Mouse (Mus musculus) stomach, embryonic 14.5 days (tissue): ENCODE results near the gene Rassf3. TPM values are rescaled to one million over a fixed set of nuclear protein-coding genes. Genes with fewer than 3 reads are reported as not detected.

ENCODE experiments used
- ATAC-seq: fragments of 200-750 bp; cut with Nextera tagmentation; 2 replicates; pipeline ENCODE4 v1.8.0; 2017; ENCODE audit warnings: low read depth, moderate TSS enrichment; ENCODE audit not compliant: insufficient number of reproducible peaks, insufficient read depth, low FRiP score
- H3K27ac ChIP-seq: fragments of 300-500 bp; sonication (generic); 2 replicates; pipeline ENCODE4 v1.5.1; 2014; ENCODE audit warnings: mild to moderate bottlenecking, low read length, moderate library complexity, mixed read lengths
- H3K27me3 ChIP-seq: fragments of 300-500 bp; sonication (generic); 2 replicates; pipeline ENCODE4 v1.6.1; 2014; ENCODE audit warnings: low read length, control low read depth, mixed read lengths; ENCODE audit not compliant: control insufficient read depth, insufficient read depth
- H3K36me3 ChIP-seq: fragments of 300-500 bp; sonication (generic); 2 replicates; pipeline ENCODE4 v1.6.1; 2014; ENCODE audit warnings: mild to moderate bottlenecking, control low read depth, low read length, moderate library complexity, mixed read lengths; ENCODE audit not compliant: control insufficient read depth, insufficient read depth
- H3K4me1 ChIP-seq: fragments of 300-500 bp; sonication (generic); 2 replicates; pipeline ENCODE4 v1.6.1; 2014; ENCODE audit warnings: low read length, control low read depth, mixed read lengths; ENCODE audit not compliant: control insufficient read depth, insufficient read depth
- H3K4me2 ChIP-seq: fragments of 300-500 bp; sonication (generic); replicated peaks from 2 replicates; pipeline ENCODE4 v1.6.1; 2014; ENCODE audit warnings: low read depth, low read length, control low read depth
- H3K4me3 ChIP-seq: fragments of 300-500 bp; sonication (generic); 2 replicates; pipeline ENCODE4 v1.5.1; 2014; ENCODE audit warnings: low read depth, low read length, control low read depth
- H3K9ac ChIP-seq: fragments of 300-500 bp; sonication (generic); replicated peaks from 2 replicates; pipeline ENCODE4 v1.6.1; 2014; ENCODE audit warnings: low read depth, mild to moderate bottlenecking, control low read depth, low read length, moderate library complexity, mixed read lengths
- H3K9me3 ChIP-seq: fragments of 300-500 bp; sonication (generic); 2 replicates; pipeline ENCODE4 v1.6.1; 2016; ENCODE audit warnings: low read depth, low read length, control low read depth; ENCODE audit not compliant: control insufficient read depth
- WGBS: fragments of 180-500 bp; shearing (Covaris S2); extraction: QIAGEN DNeasy Blood & Tissue Kit; methylation state at CpG from one replicate; pipeline ENCODE4 v1.1.7; 2014; 5-methylcytosine and 5-hydroxymethylcytosine counted together
- polyA plus RNA-seq: library from polyadenylated mRNA; unstranded; fragments of >200 nt; fragmentation: Nextera tagmentation; extraction: Ambion mirVana; gene quantifications from 2 replicates; pipeline ENCODE4 v1.2.1, GENCODE M21; 2014

The Rassf3 gene
- polyA plus RNA-seq, 1 experiment from 2014 or later: 19.4 TPM

DNA sequence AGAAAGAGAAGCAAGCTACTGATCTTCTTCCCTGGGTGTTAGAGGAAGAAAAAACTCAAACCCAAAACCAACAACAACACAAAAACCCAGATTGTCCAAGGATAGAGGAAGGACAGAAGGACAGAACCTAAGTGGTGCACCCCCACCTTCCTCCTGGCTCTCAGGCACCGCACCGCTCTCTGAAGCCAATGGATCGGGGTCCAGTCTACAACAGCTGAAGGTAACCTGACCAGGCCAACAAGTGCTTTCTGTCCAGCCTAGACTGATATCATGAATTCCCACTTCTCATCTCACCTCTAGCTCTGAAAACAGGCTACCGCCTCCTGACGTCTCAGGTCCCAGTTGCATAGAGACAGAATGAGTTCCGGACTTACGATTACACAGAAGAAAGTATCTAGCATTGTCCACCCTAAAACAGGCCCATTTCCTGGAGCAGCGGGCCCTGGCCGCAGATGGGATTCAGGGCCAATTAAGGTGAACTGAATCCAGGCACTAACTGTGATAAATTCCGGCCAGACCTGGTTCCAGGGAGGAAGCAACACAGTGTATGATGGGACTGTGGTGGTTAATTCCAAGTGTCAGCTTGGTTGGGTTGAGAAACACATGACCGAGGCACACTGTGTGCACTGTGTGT, 54.4 kb downstream of the Rassf3 start:
- no peak for ATAC-seq
- no peaks in the 10 kb centered on the region for H3K27me3 ChIP-seq
- no peak overlapping the region for H3K27ac ChIP-seq
- H3K9ac ChIP-seq: no peak overlapping the region
- H3K9me3 ChIP-seq: no peaks in the 10 kb centered on the region
- WGBS: 92% methylated on average over 11 of the region's 11 CpGs
- no peak overlapping the region for H3K4me2 ChIP-seq
- H3K4me3 ChIP-seq: no peak overlapping the region
- H3K4me1 ChIP-seq: peaks cover 23% of the 10 kb centered on the region
- no peaks in the 10 kb centered on the region for H3K36me3 ChIP-seq

DNA sequence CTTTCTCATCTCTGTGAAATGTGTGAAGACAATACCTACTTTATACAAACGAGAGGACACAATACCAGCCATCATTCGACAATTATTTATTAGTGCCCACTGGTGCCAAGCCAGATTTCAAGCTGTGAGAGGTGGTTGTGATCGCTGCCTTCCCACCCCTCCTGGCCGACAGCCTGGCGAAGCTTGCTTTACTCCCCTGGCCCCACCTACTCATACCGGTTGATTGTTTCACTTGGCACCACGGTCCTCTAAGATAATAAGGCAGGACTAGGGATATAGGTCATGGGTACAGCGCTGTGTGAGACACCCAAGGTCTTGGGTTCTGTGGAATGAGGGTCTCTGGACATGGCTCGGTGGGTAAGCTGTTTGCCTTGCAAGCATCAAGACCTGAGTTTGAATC, 55.1 kb downstream of the Rassf3 start:
- H3K27me3 ChIP-seq: no peaks in the 10 kb centered on the region
- no peaks in the 10 kb centered on the region for H3K9me3 ChIP-seq
- 0 out of 2 replicates have a peak, but pooled peaks cover 1% of the 10 kb centered on the region for H3K36me3 ChIP-seq
- ATAC-seq: no peak
- H3K4me3 ChIP-seq: no peak overlapping the region
- no peak overlapping the region for H3K27ac ChIP-seq
- peaks cover 23% of the 10 kb centered on the region for H3K4me1 ChIP-seq
- no peak overlapping the region for H3K4me2 ChIP-seq
- no peak overlapping the region for H3K9ac ChIP-seq
- WGBS: 75% methylated on average over 9 of the region's 9 CpGs

DNA sequence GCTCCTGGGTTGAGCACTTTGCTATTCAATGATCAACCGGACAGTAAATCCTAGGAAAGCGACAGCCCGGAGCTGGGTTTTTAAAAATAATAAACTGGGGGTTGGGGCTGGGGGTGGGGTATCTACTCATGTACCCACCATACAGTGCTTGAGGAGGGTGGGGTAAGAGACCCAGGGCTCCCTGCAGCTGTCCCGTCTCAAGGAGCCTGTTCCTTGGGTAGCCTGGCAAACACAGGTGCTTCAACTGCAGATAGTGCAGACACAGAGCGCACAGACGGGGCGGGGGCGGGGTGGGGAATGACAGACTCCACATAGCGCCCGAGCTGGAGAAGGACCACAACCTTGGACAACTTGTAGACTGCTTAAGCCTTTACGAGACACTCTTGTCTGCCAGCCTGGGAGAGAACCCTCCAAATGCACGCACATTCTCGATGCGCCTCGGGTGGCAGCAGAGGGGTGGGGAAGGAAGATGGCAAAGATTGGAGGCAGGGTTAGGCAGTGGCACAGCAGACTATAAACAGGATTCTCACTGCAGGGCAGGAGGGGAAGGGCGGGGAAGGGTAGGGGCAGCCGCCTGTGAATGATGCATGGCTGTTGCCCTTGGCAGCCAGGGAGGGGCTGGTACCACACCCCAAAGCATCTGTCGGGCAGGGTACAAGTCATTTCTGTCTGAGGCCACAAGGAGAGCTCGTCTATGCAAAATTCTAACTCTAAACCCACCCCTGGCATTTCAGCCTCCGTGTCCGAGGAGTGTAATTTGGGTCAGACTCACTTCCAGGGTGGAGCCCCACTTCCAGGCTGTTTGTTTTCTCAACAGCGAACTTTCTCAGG, 56.3 kb downstream of the Rassf3 start:
- no peaks in the 10 kb centered on the region for H3K27me3 ChIP-seq
- H3K4me3 ChIP-seq: no peak overlapping the region
- no peak overlapping the region for H3K9ac ChIP-seq
- peak; percentile 39; the same call in 1 of the 2 replicates for ATAC-seq
- H3K4me2 ChIP-seq: no peak overlapping the region
- H3K27ac ChIP-seq: no peak overlapping the region
- H3K36me3 ChIP-seq: peaks cover 8% of the 10 kb centered on the region; the same call in 1 of the 2 replicates
- WGBS: 33% methylated on average over 22 of the region's 22 CpGs
- no peaks in the 10 kb centered on the region for H3K9me3 ChIP-seq
- H3K4me1 ChIP-seq: peaks cover 23% of the 10 kb centered on the region

DNA sequence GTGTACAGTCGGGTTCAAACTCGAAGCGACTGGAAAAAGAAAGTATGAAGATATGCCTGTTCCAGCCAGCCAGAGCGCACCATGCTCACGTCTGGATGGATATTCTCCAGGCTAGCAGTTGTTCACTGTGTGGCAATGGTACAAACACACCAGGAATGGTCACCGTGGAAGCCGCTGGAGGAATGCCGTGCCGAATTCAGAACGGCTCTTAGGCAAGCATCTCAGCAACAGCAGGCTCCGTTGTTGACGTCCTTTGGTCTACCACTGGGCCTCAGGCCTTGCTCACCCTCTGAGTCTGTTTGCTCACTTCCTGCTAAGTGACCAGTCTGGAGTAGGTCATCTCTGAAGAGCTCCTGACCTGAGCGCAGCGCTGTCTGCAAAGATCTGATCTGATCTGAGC, 57.3 kb downstream of the Rassf3 start:
- Histone ChIP-seq H3K27ac (no peak overlapping the region), H3K9me3 (no peaks in the 10 kb centered on the region), H3K27me3 (no peaks in the 10 kb centered on the region), H3K4me2 (no peak overlapping the region), H3K4me3 (no peak overlapping the region), H3K36me3 (peaks cover 13% of the 10 kb centered on the region), H3K4me1 (peaks cover 23% of the 10 kb centered on the region), H3K9ac (no peak overlapping the region)
- WGBS: 81% methylated on average over 14 of the region's 14 CpGs
- ATAC-seq: no peak

DNA sequence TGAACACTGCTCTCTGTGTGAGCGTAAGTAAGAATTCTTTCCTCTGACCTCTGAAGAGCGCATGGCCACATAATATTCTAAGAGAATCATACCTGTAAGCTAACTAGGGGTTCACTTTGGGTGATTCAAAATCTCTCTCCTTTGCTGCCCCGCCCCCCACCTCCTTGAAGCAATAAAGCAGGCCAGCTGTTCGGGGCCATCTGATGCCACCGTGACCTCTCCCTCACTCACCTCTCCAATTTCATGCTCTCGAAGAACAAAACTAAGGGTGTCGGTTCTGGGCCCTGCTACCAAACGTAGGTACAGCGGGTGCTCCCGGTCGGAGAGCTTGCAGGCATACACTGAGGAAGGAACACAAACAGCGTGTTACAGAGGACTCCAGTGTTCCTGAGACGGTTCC, 62.0 kb downstream of the Rassf3 start:
- peaks cover 27% of the 10 kb centered on the region for H3K36me3 ChIP-seq
- no peak overlapping the region for H3K4me2 ChIP-seq
- WGBS: 82% methylated on average over 13 of the region's 13 CpGs
- no peaks in the 10 kb centered on the region for H3K27me3 ChIP-seq
- no peak for ATAC-seq
- peaks cover 2% of the 10 kb centered on the region; the same call in 1 of the 2 replicates for H3K4me1 ChIP-seq
- no peak overlapping the region for H3K27ac ChIP-seq
- no peak overlapping the region for H3K4me3 ChIP-seq
- H3K9me3 ChIP-seq: no peaks in the 10 kb centered on the region
- H3K9ac ChIP-seq: no peak overlapping the region

DNA sequence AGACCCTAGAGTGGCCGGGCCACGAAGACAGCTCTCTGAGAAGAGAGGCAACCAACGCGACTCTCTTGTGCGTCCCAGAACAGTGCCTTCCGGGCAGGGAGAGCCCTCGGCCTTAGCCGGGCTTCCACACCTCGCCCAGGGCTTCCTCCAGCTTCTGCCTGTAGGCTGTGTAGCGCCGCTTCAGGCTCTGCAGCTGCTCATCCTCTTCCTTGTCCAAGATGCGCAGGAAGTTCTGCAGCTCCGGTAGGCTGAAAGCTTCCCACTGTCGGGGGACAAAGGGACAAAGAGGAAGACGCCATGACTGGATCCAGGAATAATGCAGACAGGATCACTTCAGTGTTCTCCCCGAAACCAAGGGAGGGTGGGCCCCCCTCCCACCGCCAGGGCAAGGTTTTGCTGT, 63.3 kb downstream of the Rassf3 start:
- Histone ChIP-seq H3K4me1 (no peaks in the 10 kb centered on the region), H3K36me3 (peaks cover 27% of the 10 kb centered on the region), H3K4me2 (no peak overlapping the region), H3K4me3 (no peak overlapping the region), H3K27me3 (no peaks in the 10 kb centered on the region), H3K9me3 (no peaks in the 10 kb centered on the region), H3K9ac (no peak overlapping the region), H3K27ac (no peak overlapping the region)
- ATAC-seq: no peak
- WGBS: 81% methylated on average over 17 of the region's 17 CpGs

DNA sequence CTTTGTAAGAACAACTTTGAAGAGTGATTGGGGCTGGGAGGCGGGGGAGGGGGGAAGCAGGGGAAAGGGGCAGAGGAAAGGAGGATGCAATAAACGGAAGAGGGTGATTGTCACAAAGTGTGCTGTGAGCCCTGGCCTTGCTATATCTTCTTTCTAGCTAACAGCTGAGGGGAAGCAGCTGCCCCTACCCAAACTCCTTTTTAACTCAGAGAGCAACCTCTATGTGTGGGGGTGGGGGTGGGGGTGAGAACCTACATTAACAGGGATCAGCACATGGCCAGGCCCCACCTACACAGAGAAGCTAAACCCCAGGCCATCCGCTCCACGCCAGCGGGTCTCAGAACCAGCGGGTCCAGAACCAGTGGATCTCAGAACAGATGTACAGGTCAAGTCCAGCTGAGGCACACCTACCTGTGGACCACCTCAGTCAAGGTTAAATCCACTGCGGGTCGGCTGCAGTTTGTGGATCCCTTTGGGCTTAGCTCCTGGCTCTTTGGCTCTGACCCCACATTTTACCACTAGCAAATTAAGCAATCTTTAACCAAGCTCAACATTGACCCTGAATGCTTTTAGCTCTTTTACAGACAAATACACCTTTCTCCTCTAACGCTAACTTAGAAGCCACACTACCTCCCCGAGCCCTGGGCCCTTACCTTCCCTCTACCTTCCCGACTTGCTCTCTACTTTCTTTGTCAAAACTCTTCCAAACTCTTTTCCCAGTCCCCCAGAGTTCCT, 64.3 kb downstream of the Rassf3 start:
- Histone ChIP-seq H3K9ac (no peak overlapping the region), H3K4me3 (no peak overlapping the region), H3K4me1 (no peaks in the 10 kb centered on the region), H3K4me2 (no peak overlapping the region), H3K27me3 (no peaks in the 10 kb centered on the region), H3K36me3 (peaks cover 27% of the 10 kb centered on the region), H3K9me3 (no peaks in the 10 kb centered on the region), H3K27ac (no peak overlapping the region)
- ATAC-seq: no peak
- 74% methylated on average over 11 of the region's 11 CpGs for WGBS

DNA sequence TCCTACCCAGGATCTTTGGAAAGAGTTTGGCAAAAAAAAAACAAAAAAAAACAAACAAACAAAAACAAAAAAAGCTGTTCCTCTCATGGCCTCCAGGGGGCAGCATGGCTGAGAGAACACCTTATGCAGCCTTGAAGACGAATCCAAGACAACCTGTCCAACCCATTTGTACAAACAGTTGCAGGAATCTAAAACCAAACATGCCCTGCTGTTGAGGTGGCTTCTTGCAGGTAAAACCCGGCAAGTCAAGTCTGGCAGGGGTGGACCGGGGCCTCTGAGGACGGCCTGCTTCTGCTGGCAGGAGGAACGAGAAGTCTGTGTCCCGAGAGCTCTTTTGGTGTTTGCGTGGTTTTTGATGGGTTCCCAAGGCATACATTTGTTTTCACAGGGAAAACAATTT, 66.4 kb downstream of the Rassf3 start:
- Histone ChIP-seq H3K27ac (no peak overlapping the region), H3K27me3 (no peaks in the 10 kb centered on the region), H3K4me3 (no peak overlapping the region), H3K4me1 (no peaks in the 10 kb centered on the region), H3K4me2 (no peak overlapping the region), H3K9ac (no peak overlapping the region), H3K9me3 (no peaks in the 10 kb centered on the region), H3K36me3 (peaks cover 19% of the 10 kb centered on the region)
- ATAC-seq: 0 out of 2 replicates have a peak, but pooled peaks have one; percentile 54
- whole genome bisulfite sequencing: 60% methylated on average over 7 of the region's 7 CpGs
